Mouse (Mus musculus) limb, embryonic 12.5 days (tissue): ENCODE measurements at regions not wholly inside any gene's neighbourhood (a gene's known extent, or its start where the extent isn't known, plus 50 kb on each side); places are given as distances from the start of the nearest gene placed in this dataset.
A peak's percentile ranks its signal among the peaks of the same experiment; 100 is the strongest.

Source experiments
- ATAC-seq: fragments of 200-750 bp; cut with Nextera tagmentation; 2 replicates; pipeline ENCODE4 v1.8.0; 2017; ENCODE audit warnings: low read depth, moderate TSS enrichment; ENCODE audit not compliant: insufficient number of reproducible peaks, insufficient read depth, low FRiP score, low TSS enrichment
- H3K27ac ChIP-seq: fragments of 300-500 bp; sonication (generic); 2 replicates; pipeline ENCODE4 v1.5.1; 2016; ENCODE audit warnings: mild to moderate bottlenecking, moderate library complexity
- H3K27me3 ChIP-seq: fragments of 300-500 bp; sonication (generic); 2 replicates; pipeline ENCODE4 v1.6.1; 2016; ENCODE audit warnings: mild to moderate bottlenecking, moderate library complexity
- H3K36me3 ChIP-seq: fragments of 300-500 bp; sonication (generic); 2 replicates; pipeline ENCODE4 v1.6.1; 2016; ENCODE audit warnings: mild to moderate bottlenecking, moderate library complexity
- H3K4me1 ChIP-seq: fragments of 300-500 bp; sonication (generic); replicated peaks from 2 replicates; pipeline ENCODE4 v1.6.1; 2016
- H3K4me2 ChIP-seq: fragments of 300-500 bp; sonication (generic); 2 replicates; pipeline ENCODE4 v1.6.1; 2016; ENCODE audit warnings: mild to moderate bottlenecking, moderate library complexity
- H3K4me3 ChIP-seq: fragments of 300-500 bp; sonication (generic); replicated peaks from 2 replicates; pipeline ENCODE4 v1.5.1; 2016; ENCODE audit warnings: mild to moderate bottlenecking
- H3K9ac ChIP-seq: fragments of 300-500 bp; sonication (generic); replicated peaks from 2 replicates; pipeline ENCODE4 v1.6.1; 2016; ENCODE audit warnings: mild to moderate bottlenecking, moderate library complexity
- H3K9me3 ChIP-seq: fragments of 300-500 bp; sonication (generic); 2 replicates; pipeline ENCODE4 v1.6.1; 2016; ENCODE audit warnings: mild to moderate bottlenecking, moderate library complexity
- WGBS: fragments of 180-500 bp; shearing (Covaris S2); methylation state at CpG from one replicate; pipeline ENCODE4 v1.1.7; 2016; 5-methylcytosine and 5-hydroxymethylcytosine counted together

GRCm38 (mm10) chr10:21687484-21687883, 94.5 kb downstream of the 1700020N01Rik start:
- 86% methylated on average over 7 of the region's 7 CpGs for WGBS
- Histone ChIP-seq H3K27me3 (no peaks in the 10 kb centered on the region), H3K9me3 (no peaks in the 10 kb centered on the region), H3K9ac (no peak overlapping the region), H3K27ac (no peak overlapping the region), H3K4me2 (no peak overlapping the region), H3K4me3 (no peak overlapping the region), H3K4me1 (peaks cover 7% of the 10 kb centered on the region), H3K36me3 (no peaks in the 10 kb centered on the region)
- ATAC-seq, result no peak

- H3K4me1 ChIP-seq, result peaks cover 7% of the 10 kb centered on the region
- no peak overlapping the region for H3K4me2 ChIP-seq
- ATAC-seq, result no peak
- H3K36me3 ChIP-seq, result no peaks in the 10 kb centered on the region
- H3K9ac ChIP-seq, result no peak overlapping the region
- H3K27me3 ChIP-seq, result no peaks in the 10 kb centered on the region
- H3K4me3 ChIP-seq, result no peak overlapping the region
- WGBS, result 85% methylated on average over 7 of the region's 7 CpGs
- no peak overlapping the region for H3K27ac ChIP-seq
- H3K9me3 ChIP-seq, result no peaks in the 10 kb centered on the region
Measured at GRCm38 (mm10) chr10:21688513-21688912, 95.6 kb downstream of the 1700020N01Rik start.

GRCm38 (mm10) chr10:21689847-21690269, 96.9 kb downstream of the 1700020N01Rik start:
- Histone ChIP-seq H3K4me3 (no peak overlapping the region), H3K27ac (no peak overlapping the region), H3K27me3 (no peaks in the 10 kb centered on the region; the same call in 1 of the 2 replicates), H3K4me2 (no peak overlapping the region), H3K36me3 (no peaks in the 10 kb centered on the region), H3K4me1 (peaks cover 7% of the 10 kb centered on the region), H3K9me3 (no peaks in the 10 kb centered on the region), H3K9ac (no peak overlapping the region)
- no peak for ATAC-seq
- WGBS, result 85% methylated on average over 9 of the region's 9 CpGs

- Histone ChIP-seq H3K27ac (peak overlapping the region; percentile 19; the same call in 1 of the 2 replicates), H3K4me1 (0 out of 2 replicates have a peak, but pooled peaks cover 3% of the 10 kb centered on the region), H3K9ac (no peak overlapping the region), H3K9me3 (no peaks in the 10 kb centered on the region), H3K36me3 (no peaks in the 10 kb centered on the region), H3K4me2 (no peak overlapping the region), H3K4me3 (no peak overlapping the region), H3K27me3 (no peaks in the 10 kb centered on the region; the same call in 1 of the 2 replicates)
- 74% methylated on average over 5 of the region's 5 CpGs for WGBS
- no peak for ATAC-seq
Measured at GRCm38 (mm10) chr10:21695185-21695584, 102.2 kb downstream of the 1700020N01Rik start.

GRCm38 (mm10) chr10:21696671-21697070, 103.7 kb downstream of the 1700020N01Rik start:
- WGBS, result 92% methylated on average over 5 of the region's 5 CpGs
- ATAC-seq, result no peak

GRCm38 (mm10) chr10:21701580-21701979, 108.6 kb downstream of the 1700020N01Rik start:
- no peak overlapping the region for H3K27ac ChIP-seq
- H3K4me3 ChIP-seq, result no peak overlapping the region
- no peaks in the 10 kb centered on the region for H3K36me3 ChIP-seq
- H3K27me3 ChIP-seq, result no peaks in the 10 kb centered on the region
- no peaks in the 10 kb centered on the region for H3K4me1 ChIP-seq
- no peak overlapping the region for H3K9ac ChIP-seq
- 63% methylated on average over 3 of the region's 3 CpGs for WGBS
- no peak overlapping the region for H3K4me2 ChIP-seq
- H3K9me3 ChIP-seq, result no peaks in the 10 kb centered on the region
- ATAC-seq, result no peak

More at GRCm38 (mm10) chr10:21696671-21697070, 103.7 kb downstream of the 1700020N01Rik start:
- Histone ChIP-seq H3K4me3 (no peak overlapping the region), H3K4me1 (0 out of 2 replicates have a peak, but pooled peaks cover 3% of the 10 kb centered on the region), H3K27ac (no peak overlapping the region), H3K9ac (no peak overlapping the region), H3K36me3 (no peaks in the 10 kb centered on the region), H3K4me2 (no peak overlapping the region), H3K27me3 (no peaks in the 10 kb centered on the region; the same call in 1 of the 2 replicates), H3K9me3 (no peaks in the 10 kb centered on the region)

- H3K27me3 ChIP-seq, result no peaks in the 10 kb centered on the region
- H3K4me1 ChIP-seq, result no peaks in the 10 kb centered on the region
- WGBS, result 65% methylated on average over 1 of the region's 1 CpGs
- H3K4me2 ChIP-seq, result no peak overlapping the region
- no peak for ATAC-seq
- no peak overlapping the region for H3K27ac ChIP-seq
- no peak overlapping the region for H3K9ac ChIP-seq
- H3K9me3 ChIP-seq, result no peaks in the 10 kb centered on the region
- no peak overlapping the region for H3K4me3 ChIP-seq
- no peaks in the 10 kb centered on the region for H3K36me3 ChIP-seq
Measured at GRCm38 (mm10) chr10:21702134-21702533, 109.2 kb downstream of the 1700020N01Rik start.

- H3K27me3 ChIP-seq, result no peaks in the 10 kb centered on the region
- H3K9me3 ChIP-seq, result 0 out of 2 replicates have a peak, but pooled peaks cover 7% of the 10 kb centered on the region
- WGBS, result 82% methylated on average over 7 of the region's 7 CpGs
- no peak overlapping the region for H3K9ac ChIP-seq
- H3K4me3 ChIP-seq, result no peak overlapping the region
- no peaks in the 10 kb centered on the region for H3K36me3 ChIP-seq
- H3K4me2 ChIP-seq, result no peak overlapping the region
- no peak overlapping the region for H3K27ac ChIP-seq
- ATAC-seq, result no peak
- no peaks in the 10 kb centered on the region; the same call in 1 of the 2 replicates for H3K4me1 ChIP-seq
Measured at GRCm38 (mm10) chr10:21711866-21712265, 118.9 kb downstream of the 1700020N01Rik start.

GRCm38 (mm10) chr10:21712828-21713227, 119.9 kb downstream of the 1700020N01Rik start:
- Histone ChIP-seq H3K9ac (no peak overlapping the region), H3K4me1 (no peaks in the 10 kb centered on the region; the same call in 1 of the 2 replicates), H3K36me3 (no peaks in the 10 kb centered on the region), H3K4me2 (no peak overlapping the region), H3K27ac (no peak overlapping the region), H3K9me3 (0 out of 2 replicates have a peak, but pooled peaks cover 7% of the 10 kb centered on the region), H3K4me3 (no peak overlapping the region), H3K27me3 (no peaks in the 10 kb centered on the region)
- ATAC-seq, result no peak
- WGBS, result 42% methylated on average over 3 of the region's 3 CpGs

- Histone ChIP-seq H3K9me3 (no peaks in the 10 kb centered on the region), H3K9ac (no peak overlapping the region), H3K4me2 (no peak overlapping the region), H3K36me3 (no peaks in the 10 kb centered on the region), H3K4me1 (no peaks in the 10 kb centered on the region; the same call in 1 of the 2 replicates), H3K27me3 (peaks cover 4% of the 10 kb centered on the region; the same call in 1 of the 2 replicates), H3K4me3 (no peak overlapping the region), H3K27ac (no peak overlapping the region)
- ATAC-seq, result no peak
- 89% methylated on average over 3 of the region's 3 CpGs for WGBS
Measured at GRCm38 (mm10) chr10:21715436-21715835, 122.5 kb downstream of the 1700020N01Rik start.

- Histone ChIP-seq H3K9ac (no peak overlapping the region), H3K4me1 (no peaks in the 10 kb centered on the region; the same call in 1 of the 2 replicates), H3K4me3 (no peak overlapping the region), H3K27me3 (peaks cover 4% of the 10 kb centered on the region; the same call in 1 of the 2 replicates), H3K4me2 (no peak overlapping the region), H3K27ac (no peak overlapping the region), H3K36me3 (no peaks in the 10 kb centered on the region), H3K9me3 (no peaks in the 10 kb centered on the region)
- 65% methylated on average over 4 of the region's 4 CpGs for WGBS
- ATAC-seq, result no peak
Measured at GRCm38 (mm10) chr10:21718189-21718588, 125.2 kb downstream of the 1700020N01Rik start.

GRCm38 (mm10) chr10:21724351-21724750, 131.4 kb downstream of the 1700020N01Rik start:
- Histone ChIP-seq H3K4me1 (no peaks in the 10 kb centered on the region), H3K4me3 (no peak overlapping the region), H3K27ac (no peak overlapping the region), H3K9ac (no peak overlapping the region), H3K27me3 (no peaks in the 10 kb centered on the region), H3K4me2 (no peak overlapping the region), H3K36me3 (no peaks in the 10 kb centered on the region), H3K9me3 (no peaks in the 10 kb centered on the region)
- WGBS, result 88% methylated on average over 3 of the region's 3 CpGs
- ATAC-seq, result no peak
